Mouse (Mus musculus) liver, postnatal 0 days (tissue): Measurements from ENCODE around the gene Krtap21-1. TPM values are rescaled to one million over a fixed set of nuclear protein-coding genes. Genes with fewer than 3 reads are reported as not detected.

Experiments
- ATAC-seq: fragments of 200-750 bp; cut with Nextera tagmentation; 2 replicates; pipeline ENCODE4 v1.8.0; 2017; ENCODE audit warnings: mild to moderate bottlenecking, moderate library complexity
- DNase-seq: peaks from one replicate; pipeline ENCODE4 v3.0.0-alpha.2; 2016
- H3K27ac ChIP-seq: fragments of 300-500 bp; sonication (generic); 2 replicates; pipeline ENCODE4 v1.5.1; 2014; ENCODE audit warnings: antibody characterized with exemption, moderate library complexity, mild to moderate bottlenecking, low read depth
- H3K27me3 ChIP-seq: fragments of 300-500 bp; sonication (generic); 2 replicates; pipeline ENCODE4 v1.6.1; 2014; ENCODE audit warnings: low read length, control low read depth, mixed read lengths; ENCODE audit not compliant: insufficient read depth
- H3K36me3 ChIP-seq: fragments of 300-500 bp; sonication (generic); replicated peaks from 2 replicates; pipeline ENCODE4 v1.6.1; 2014; ENCODE audit warnings: mild to moderate bottlenecking, control low read depth, low read length, moderate library complexity, mixed read lengths; ENCODE audit not compliant: insufficient read depth
- H3K4me1 ChIP-seq: fragments of 300-500 bp; sonication (generic); 2 replicates; pipeline ENCODE4 v1.6.1; 2014; ENCODE audit warnings: antibody characterized with exemption, mild to moderate bottlenecking, control low read depth; ENCODE audit not compliant: insufficient read depth
- H3K4me2 ChIP-seq: fragments of 300-500 bp; sonication (generic); 2 replicates; pipeline ENCODE4 v1.6.1; 2014; ENCODE audit warnings: low read depth, mild to moderate bottlenecking, low read length, moderate library complexity, mixed read lengths
- H3K4me3 ChIP-seq: fragments of 300-500 bp; sonication (generic); 2 replicates; pipeline ENCODE4 v1.5.1; 2014; ENCODE audit warnings: low read depth, low read length
- H3K9ac ChIP-seq: fragments of 300-500 bp; sonication (generic); replicated peaks from 2 replicates; pipeline ENCODE4 v1.6.1; 2014; ENCODE audit warnings: mild to moderate bottlenecking, moderate library complexity
- H3K9me3 ChIP-seq: fragments of 300-500 bp; sonication (generic); 2 replicates; pipeline ENCODE4 v1.6.1; 2016; ENCODE audit warnings: mild to moderate bottlenecking, control low read depth, low read length, mixed read lengths
- CTCF ChIP-seq: sonication (generic); IDR thresholded peaks from 2 replicates; pipeline ENCODE4 v1.5.1; 2016; ENCODE audit warnings: antibody characterized with exemption, low read depth
- WGBS: fragments of 180-500 bp; shearing (Covaris S2); extraction: QIAGEN DNeasy Blood & Tissue Kit; methylation state at CpG from one replicate; pipeline ENCODE4 v1.1.7; 2014; ENCODE audit not compliant: insufficient replicate concordance; 5-methylcytosine and 5-hydroxymethylcytosine counted together
- polyA plus RNA-seq: library from polyadenylated mRNA; unstranded; fragments of >200 nt; fragmentation: Nextera tagmentation; extraction: Ambion mirVana; gene quantifications from 2 replicates; pipeline ENCODE4 v1.2.1, GENCODE M21; 2015

Krtap21-1 gene
- polyA plus RNA-seq, 1 experiment from 2014 or later: not detected

DNA sequence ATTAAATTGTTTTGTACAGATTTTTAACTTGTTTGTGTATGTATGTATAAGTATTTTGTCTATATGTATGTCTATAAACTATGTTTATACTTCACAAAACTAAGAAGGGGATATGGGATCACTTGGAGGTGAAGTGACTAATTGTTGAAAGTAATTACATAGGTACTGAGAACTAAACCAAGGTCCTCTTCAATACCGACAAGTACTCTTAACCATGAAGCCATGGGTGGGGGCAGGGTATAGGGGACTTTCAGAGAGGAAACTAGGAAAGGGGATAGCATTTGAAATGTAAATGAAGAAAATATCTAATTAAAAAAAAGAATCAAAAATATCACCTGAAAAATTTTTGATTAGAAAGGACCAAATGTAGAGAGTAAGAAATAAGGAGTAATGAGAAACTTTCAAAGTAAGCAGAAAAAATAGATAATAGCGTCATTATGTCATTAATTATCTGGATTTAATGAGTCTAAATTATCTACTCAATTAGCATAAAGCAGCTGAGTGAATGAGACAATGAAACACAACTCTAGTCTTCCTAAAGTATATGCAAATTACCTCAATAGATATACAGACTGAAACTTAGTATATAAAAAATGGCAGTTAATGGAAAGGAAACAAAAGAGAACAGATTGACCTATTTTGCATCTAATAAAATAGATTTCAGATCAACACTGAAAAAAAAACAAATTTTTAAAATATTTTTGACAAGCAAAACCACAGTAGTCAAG, 30.8 kb downstream of the Krtap21-1 start:
- WGBS: 69% methylated on average over 2 of the region's 2 CpGs
- no peaks in the 10 kb centered on the region for H3K4me1 ChIP-seq
- H3K4me2 ChIP-seq: no peak overlapping the region
- no peak overlapping the region for H3K4me3 ChIP-seq
- no peak for ATAC-seq
- H3K36me3 ChIP-seq: no peaks in the 10 kb centered on the region
- TF ChIP-seq CTCF: no peak
- no peak for DNase-seq
- H3K27ac ChIP-seq: no peak overlapping the region
- no peaks in the 10 kb centered on the region for H3K9me3 ChIP-seq
- H3K27me3 ChIP-seq: no peaks in the 10 kb centered on the region
- H3K9ac ChIP-seq: no peak overlapping the region

Other genes with a start within 250 kb of the Krtap21-1 start
- not detected in 2 replicates for gene Gm9789, start 245.9 kb downstream of the Krtap21-1 start, polyA plus RNA-seq
- not detected in 2 replicates for gene Gm7735, start 234.4 kb downstream of the Krtap21-1 start, polyA plus RNA-seq
- not detected in 2 replicates for gene 1110057P08Rik, start 229.1 kb downstream of the Krtap21-1 start, polyA plus RNA-seq
- gene Krtap20-2, start 198.0 kb downstream of the Krtap21-1 start, polyA plus RNA-seq: not detected in 2 replicates
- not detected in 2 replicates for gene Krtap6-2, start 16.2 kb upstream of the Krtap21-1 start, polyA plus RNA-seq
- gene Krtap8-1, start 84.1 kb upstream of the Krtap21-1 start, polyA plus RNA-seq: not detected in 2 replicates
- gene Krtap7-1, start 104.5 kb upstream of the Krtap21-1 start, polyA plus RNA-seq: not detected in 2 replicates
- not detected in 2 replicates for gene Krtap11-1, start 167.3 kb upstream of the Krtap21-1 start, polyA plus RNA-seq